Mouse (Mus musculus) cortical plate, adult 2 months (tissue): ENCODE measurements around the gene Vgf. TPM values are rescaled to one million over a fixed set of nuclear protein-coding genes. Genes with fewer than 3 reads are reported as not detected.

Source experiments
- H3K27ac ChIP-seq: fragments of 200-500 bp; 2 replicates; pipeline ENCODE4 v1.5.1; 2012; ENCODE audit warnings: low read length, control low read depth, inconsistent platforms; ENCODE audit not compliant: insufficient read depth
- H3K4me1 ChIP-seq: fragments of 200-500 bp; 2 replicates; pipeline ENCODE4 v1.6.1; 2011; ENCODE audit warnings: low read length; ENCODE audit not compliant: control insufficient read depth, insufficient read depth
- H3K4me3 ChIP-seq: fragments of 200-500 bp; 2 replicates; pipeline ENCODE4 v1.5.1; 2011; ENCODE audit warnings: mild to moderate bottlenecking, low read length, control low read depth; ENCODE audit not compliant: insufficient read depth
- CTCF ChIP-seq: fragments of 200-500 bp; IDR thresholded peaks from 2 replicates; pipeline ENCODE4 v1.5.1; 2011; ENCODE audit warnings: mild to moderate bottlenecking, control low read depth, low read length; ENCODE audit not compliant: insufficient read depth; ENCODE audit errors: extremely low read depth
- POLR2A ChIP-seq: fragments of 200-500 bp; IDR thresholded peaks from 2 replicates; pipeline ENCODE4 v1.6.1; 2011; ENCODE audit warnings: mild to moderate bottlenecking, low read length, control low read depth; ENCODE audit not compliant: insufficient read depth; ENCODE audit errors: extremely low read depth
- polyA plus RNA-seq: library from polyadenylated mRNA; depleted of rRNA; stranded (reverse); fragments of >200 nt; gene quantifications from 2 replicates; pipeline ENCODE4 v1.2.3, GENCODE M21; 2012

The Vgf gene
- polyA plus RNA-seq, 1 experiment, result 168 TPM

GRCm38 (mm10) chr5:137045402-137046323 lies 19.5 kb downstream of the Vgf start, which contains the start of gene Ap1s1:
Ap1s1 (minus strand) TSS chr5:137046135.
- peak within 1 kb of the TSS; percentile 76 for H3K4me3 ChIP-seq
- TF ChIP-seq POLR2A (peak; percentile 64), CTCF (no peak)
- H3K27ac ChIP-seq, result peak within 1 kb of the TSS; percentile 30
- peaks cover 3% of the 10 kb centered on the region for H3K4me1 ChIP-seq

GRCm38 (mm10) chr5:137046324-137046718 lies 20.1 kb downstream of the Vgf start:
- Histone ChIP-seq H3K4me1 (peaks cover 3% of the 10 kb centered on the region), H3K4me3 (peak overlapping the region; percentile 76), H3K27ac (peak overlapping the region; percentile 30)
- TF ChIP-seq POLR2A, result no peak
- TF ChIP-seq CTCF, result no peak

GRCm38 (mm10) chr5:137046991-137047390 lies 20.8 kb downstream of the Vgf start:
- Histone ChIP-seq H3K4me3 (no peak overlapping the region), H3K27ac (no peak overlapping the region), H3K4me1 (peaks cover 4% of the 10 kb centered on the region)
- TF ChIP-seq CTCF (no peak), POLR2A (no peak)

GRCm38 (mm10) chr5:137051125-137051524 lies 24.9 kb downstream of the Vgf start:
- no peak for TF ChIP-seq CTCF
- TF ChIP-seq POLR2A, result no peak
- Histone ChIP-seq H3K4me3 (no peak overlapping the region), H3K27ac (no peak overlapping the region), H3K4me1 (peaks cover 4% of the 10 kb centered on the region)

- peaks cover 2% of the 10 kb centered on the region; the same call in 1 of the 2 replicates for H3K4me1 ChIP-seq
- H3K27ac ChIP-seq, result peak overlapping the region; percentile 47; the same call in 1 of the 2 replicates
- no peak for TF ChIP-seq CTCF
- TF ChIP-seq POLR2A, result no peak
- H3K4me3 ChIP-seq, result no peak overlapping the region
These were observed 25.8 kb downstream of the Vgf start for GRCm38 (mm10) chr5:137051914-137052505.

GRCm38 (mm10) chr5:137054299-137054698 lies 28.1 kb downstream of the Vgf start:
- Histone ChIP-seq H3K4me1 (peaks cover 2% of the 10 kb centered on the region; the same call in 1 of the 2 replicates), H3K27ac (no peak overlapping the region), H3K4me3 (no peak overlapping the region)
- TF ChIP-seq POLR2A (no peak), CTCF (no peak)

- Histone ChIP-seq H3K4me1 (peaks cover 2% of the 10 kb centered on the region; the same call in 1 of the 2 replicates), H3K4me3 (no peak overlapping the region), H3K27ac (no peak overlapping the region)
- TF ChIP-seq POLR2A, result no peak
- no peak for TF ChIP-seq CTCF
These were observed 28.7 kb downstream of the Vgf start for GRCm38 (mm10) chr5:137054873-137055272.

- Histone ChIP-seq H3K4me3 (no peak overlapping the region), H3K4me1 (no peaks in the 10 kb centered on the region), H3K27ac (no peak overlapping the region)
- TF ChIP-seq CTCF (peak; percentile 42), POLR2A (no peak)
These were observed 35.8 kb downstream of the Vgf start for GRCm38 (mm10) chr5:137061809-137062481.

GRCm38 (mm10) chr5:137062601-137063000 lies 36.4 kb downstream of the Vgf start:
- no peak overlapping the region for H3K4me3 ChIP-seq
- H3K27ac ChIP-seq, result no peak overlapping the region
- no peak for TF ChIP-seq POLR2A
- TF ChIP-seq CTCF, result no peak
- no peaks in the 10 kb centered on the region for H3K4me1 ChIP-seq
